Comparison of ENCODE assay signal across 9 mouse cellular contexts in genomic region chr1:166819420-166819819, GRCm38 (mm10).
DNase-seq lines count a peak whose midpoint lies in the region; ATAC-seq and TF ChIP-seq lines count a peak whose summit lies in the region.
"Had no signal": no experiment of that assay in that cellular context is flagged by ENCODE, and none has a peak within 500 bp of the region (broad histone marks: within the 10 kb centered on the region; RNA-seq: fewer than 3 reads in every experiment).

No protein-coding gene starts in this region.

- intact Hi-C loops in heart, adult 2 months (cut with DNase I): no loop called here

- peak in 1 of 2 experiments; percentile 33; a peak in 1 of 4 replicates for TF ChIP-seq POLR2A in MEL (IDR thresholded peaks at IDR 0.05; ENCODE audit: control insufficient read depth in 1 of 2, insufficient read depth in 1 of 2, low read depth in 1 of 2, low read length in 2 of 2, poor library complexity in 1 of 2)
- TF ChIP-seq POLR2A in heart, adult 2 months (IDR thresholded peaks at IDR 0.05; ENCODE audit: insufficient read depth, low read depth, low read length): peak; percentile 49; the same call in 1 of the 2 replicates

- H3K36me3 ChIP-seq in intestine, embryonic 14.5 days (ENCODE audit: control insufficient read depth, insufficient read depth, low read length): no peaks in the 10 kb centered on the region
- H3K36me3 ChIP-seq in intestine, embryonic 16.5 days (ENCODE audit: control insufficient read depth, insufficient read depth, low read length): no peaks in the 10 kb centered on the region
- H3K36me3 ChIP-seq in MEL (ENCODE audit: control insufficient read depth in 1 of 2, insufficient read depth in 2 of 2, low read length in 2 of 2): peaks cover 0 to 23% of the 10 kb centered on the region in 2 experiments; a peak in 2 of 4 replicates
- peaks cover 2% of the 10 kb centered on the region; the same call in 1 of the 2 replicates for H3K36me3 ChIP-seq in heart, adult 2 months (ENCODE audit: control insufficient read depth, insufficient read depth, low read length)
- no peaks in the 10 kb centered on the region for H3K36me3 ChIP-seq in liver, embryonic 13.5 days

- peak in 1 of 2 experiments; percentile 36; a peak in 2 of 4 replicates for TF ChIP-seq EP300 in MEL (IDR thresholded peaks at IDR 0.05; ENCODE audit: low read depth in 1 of 2, low read length in 2 of 2)
- TF ChIP-seq EP300 in heart, adult 2 months (IDR thresholded peaks at IDR 0.05; ENCODE audit: insufficient read depth, low read depth, low read length): 0 out of 2 replicates have a peak, but pooled peaks have one; percentile 62

- no peak for TF ChIP-seq RAD21 in MEL (IDR thresholded peaks at IDR 0.05; ENCODE audit: low read depth, low read length)

- 55% methylated on average over 7 of the region's 7 CpGs for WGBS in intestine, embryonic 14.5 days
- 66% methylated on average over 7 of the region's 7 CpGs for WGBS in intestine, embryonic 16.5 days
- 20% methylated on average over 7 of the region's 7 CpGs for WGBS in heart, adult 2 months
- 24% methylated on average over 7 of the region's 7 CpGs for WGBS in liver, embryonic 13.5 days (ENCODE audit: insufficient replicate concordance)

- H3K9me3 ChIP-seq in intestine, embryonic 14.5 days (ENCODE audit: control insufficient read depth, low read length): 0 out of 2 replicates have a peak, but pooled peaks cover 4% of the 10 kb centered on the region
- no peaks in the 10 kb centered on the region for H3K9me3 ChIP-seq in intestine, embryonic 16.5 days (ENCODE audit: control insufficient read depth, low read length)
- no peaks in the 10 kb centered on the region for H3K9me3 ChIP-seq in MEL (replicated peaks; ENCODE audit: insufficient read depth, low read length)
- H3K9me3 ChIP-seq in liver, embryonic 13.5 days (replicated peaks): no peaks in the 10 kb centered on the region

- no peaks in the 10 kb centered on the region for H3K79me2 ChIP-seq in MEL (ENCODE audit: control insufficient read depth, insufficient read depth, low read length, poor library complexity)
- no peaks in the 10 kb centered on the region for H3K79me2 ChIP-seq in heart, adult 2 months (replicated peaks; ENCODE audit: control insufficient read depth, insufficient read depth, low read length)

- no peak for ATAC-seq in intestine, embryonic 14.5 days (replicated peaks; ENCODE audit: low FRiP score, low TSS enrichment, low read depth)
- no peak for ATAC-seq in intestine, embryonic 16.5 days
- ATAC-seq in liver, embryonic 13.5 days (ENCODE audit: low read depth): peak; percentile 43; the same call in 1 of the 2 replicates
- no peak for ATAC-seq in cerebellum, adult (ENCODE audit: insufficient number of reproducible peaks, low FRiP score, low TSS enrichment)

- no peaks in the 10 kb centered on the region for H3K27me3 ChIP-seq in intestine, embryonic 14.5 days (replicated peaks; ENCODE audit: control insufficient read depth, insufficient read depth, low read length)
- H3K27me3 ChIP-seq in intestine, embryonic 16.5 days (replicated peaks; ENCODE audit: control insufficient read depth, insufficient read depth, low read length): no peaks in the 10 kb centered on the region
- H3K27me3 ChIP-seq in MEL (ENCODE audit: control insufficient read depth in 1 of 2, insufficient read depth in 2 of 2, low read length in 2 of 2): no peaks in the 10 kb centered on the region
- no peaks in the 10 kb centered on the region for H3K27me3 ChIP-seq in heart, adult 2 months (ENCODE audit: control insufficient read depth, insufficient read depth, low read length)
- H3K27me3 ChIP-seq in liver, embryonic 13.5 days: no peaks in the 10 kb centered on the region

- DNase-seq in intestine, embryonic 14.5 days (ENCODE audit: low spot score): no peak
- peak; percentile 66 for DNase-seq in MEL (ENCODE audit: low read depth, low spot score)
- peak in 1 of 2 experiments; percentile 51 for DNase-seq in heart, adult 2 months
- DNase-seq in liver, embryonic 13.5 days: no peak
- DNase-seq in right cerebral cortex, postnatal 25 days: no peak
- DNase-seq in urinary bladder, adult 2 months (ENCODE audit: low spot score): no peak
- DNase-seq: kidney, adult 11 months had no signal

- no peak overlapping the region for H3K9ac ChIP-seq in intestine, embryonic 14.5 days (ENCODE audit: low read length)
- H3K9ac ChIP-seq in intestine, embryonic 16.5 days (ENCODE audit: low read depth, low read length): no peak overlapping the region
- H3K9ac ChIP-seq in MEL (ENCODE audit: control insufficient read depth, low read depth, low read length, poor library complexity, severe bottlenecking): peak overlapping the region; percentile 56
- no peak overlapping the region for H3K9ac ChIP-seq in heart, adult 2 months (ENCODE audit: low read depth, low read length)
- H3K9ac ChIP-seq in liver, embryonic 13.5 days: no peak overlapping the region

- H3K4me2 ChIP-seq in intestine, embryonic 14.5 days (ENCODE audit: low read length): no peak overlapping the region
- no peak overlapping the region for H3K4me2 ChIP-seq in intestine, embryonic 16.5 days (ENCODE audit: low read depth, low read length)
- H3K4me2 ChIP-seq in liver, embryonic 13.5 days: no peak overlapping the region

- peak overlapping the region; percentile 65 for H3K27ac ChIP-seq in intestine, embryonic 14.5 days (ENCODE audit: low read depth)
- no peak overlapping the region for H3K27ac ChIP-seq in intestine, embryonic 16.5 days (ENCODE audit: low read length)
- peak overlapping the region; percentile 92 for H3K27ac ChIP-seq in MEL (ENCODE audit: control insufficient read depth, low read depth, low read length)
- peak overlapping the region; percentile 81 for H3K27ac ChIP-seq in heart, adult 2 months
- no peak overlapping the region; the same call in 1 of the 2 replicates for H3K27ac ChIP-seq in liver, embryonic 13.5 days

- no peaks in the 10 kb centered on the region for H3K4me1 ChIP-seq in intestine, embryonic 14.5 days (replicated peaks; ENCODE audit: control insufficient read depth, insufficient read depth, low read length)
- no peaks in the 10 kb centered on the region for H3K4me1 ChIP-seq in intestine, embryonic 16.5 days (ENCODE audit: control insufficient read depth, insufficient read depth, low read length)
- H3K4me1 ChIP-seq in MEL (ENCODE audit: control insufficient read depth in 1 of 2, insufficient read depth in 2 of 2, low read length in 2 of 2): peaks cover 23% of the 10 kb centered on the region in 2 experiments
- H3K4me1 ChIP-seq in heart, adult 2 months (ENCODE audit: control insufficient read depth, insufficient read depth, low read length): peaks cover 4% of the 10 kb centered on the region
- no peaks in the 10 kb centered on the region for H3K4me1 ChIP-seq in liver, embryonic 13.5 days (replicated peaks)

- no peak for TF ChIP-seq CTCF in MEL (IDR thresholded peaks at IDR 0.05 in 2 of 3, conservative IDR thresholded peaks at IDR 0.05 in 1 of 3; ENCODE audit: control insufficient read depth in 1 of 3, insufficient read depth in 1 of 3, low read depth in 2 of 3, low read length in 3 of 3, poor library complexity in 1 of 3, severe bottlenecking in 1 of 3)
- no peak for TF ChIP-seq CTCF in heart, adult 2 months (IDR thresholded peaks at IDR 0.05)

- H3K4me3 ChIP-seq in intestine, embryonic 14.5 days (ENCODE audit: low read depth, low read length): no peak overlapping the region
- H3K4me3 ChIP-seq in intestine, embryonic 16.5 days (ENCODE audit: low read length): no peak overlapping the region
- H3K4me3 ChIP-seq in MEL (ENCODE audit: control insufficient read depth in 1 of 2, insufficient read depth in 1 of 2, low read depth in 2 of 2, low read length in 2 of 2): peak overlapping the region; percentile 14 to 32; a peak in 3 of 4 replicates
- no peak overlapping the region for H3K4me3 ChIP-seq in heart, adult 2 months
- no peak overlapping the region for H3K4me3 ChIP-seq in liver, embryonic 13.5 days (replicated peaks)

TF ChIP-seq in MEL, 35 proteins besides CTCF, POLR2A, EP300 and RAD21:
- TF ChIP-seq TBP (IDR thresholded peaks at IDR 0.05; ENCODE audit: low read depth, low read length) (0 out of 2 replicates have a peak, but pooled peaks have one; percentile 40), UBTF (IDR thresholded peaks at IDR 0.05; ENCODE audit: borderline replicate concordance, insufficient read depth, low read depth, low read length) (no peak), ETS1 (IDR thresholded peaks at IDR 0.05; ENCODE audit: low read depth, low read length) (peak; percentile 83), NELFE (IDR thresholded peaks at IDR 0.05; ENCODE audit: low read depth, low read length) (0 out of 2 replicates have a peak, but pooled peaks have one; percentile 1), TCF12 (IDR thresholded peaks at IDR 0.05; ENCODE audit: low read depth, low read length) (peak; percentile 36; the same call in 1 of the 2 replicates)

Comparison
In these comparisons a context has a peak if more than half of its experiments do, and no peak if none do; other contexts are left out.
1. H3K27ac ChIP-seq: peak in intestine, embryonic 14.5 days (single experiment), MEL (single experiment) and heart, adult 2 months (single experiment); none in intestine, embryonic 16.5 days (single experiment) and liver, embryonic 13.5 days (single experiment).
2. H3K4me3 ChIP-seq: peak in MEL (2 of 2); none in intestine, embryonic 14.5 days (single experiment), intestine, embryonic 16.5 days (single experiment), heart, adult 2 months (single experiment) and liver, embryonic 13.5 days (single experiment).